Mouse (Mus musculus) E14TG2a.4 (cell line): Measurements from ENCODE around the gene Mat1a.

Experiments used
- CTCF ChIP-seq: conservative IDR thresholded peaks from 2 replicates; pipeline ENCODE4 v1.5.1; 2014; ENCODE audit warnings: low read length
- POU5F1 ChIP-seq: IDR thresholded peaks from 2 replicates; pipeline ENCODE4 v1.6.1; 2014; ENCODE audit warnings: low read length, borderline replicate concordance

GRCm38 (mm10) chr14:41104853-41105444 lies at the start of gene Mat1a:
- TF ChIP-seq CTCF (no peak), POU5F1 (no peak)
